Mouse (Mus musculus): ENCODE data around the gene Gm973.

DNA sequence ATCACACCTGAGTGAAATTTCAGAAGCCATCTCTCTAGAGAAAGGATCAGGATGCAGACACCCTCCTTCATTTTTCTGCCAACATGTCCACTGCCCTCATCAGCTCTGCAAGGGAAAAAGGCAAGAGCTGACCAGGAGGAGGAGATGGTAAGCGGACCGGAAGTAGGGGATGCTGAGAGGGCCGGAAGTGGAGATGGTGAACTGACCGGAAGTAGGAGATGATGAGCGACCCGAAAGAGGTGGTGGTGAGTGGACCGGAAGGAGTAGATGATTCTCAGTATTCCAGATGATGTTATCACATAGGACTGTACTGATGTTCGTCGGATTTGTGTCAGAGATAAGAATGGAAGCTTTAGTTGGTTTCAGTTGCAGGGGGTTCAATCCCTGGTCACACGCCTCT lies 103.1 kb downstream of the Gm973 start:
- TF ChIP-seq POLR2A (IDR thresholded peaks at IDR 0.05; ENCODE audit: borderline replicate concordance, extremely low read depth, insufficient read depth, insufficient read length, poor library complexity, severe bottlenecking) = no peak
- no peak for TF ChIP-seq CTCF (IDR thresholded peaks at IDR 0.05; ENCODE audit: borderline replicate concordance, extremely low read depth, insufficient read depth, insufficient read length)

All from brain, embryonic 14.5 days (tissue).